Mouse (Mus musculus) midbrain, embryonic 11.5 days (tissue): ENCODE results near the gene Iqch. TPM values are rescaled to one million over a fixed set of nuclear protein-coding genes. Genes with fewer than 3 reads are reported as not detected.
A peak's percentile ranks its signal among the peaks of the same experiment; 100 is the strongest.

Source experiments
- ATAC-seq: fragments of 200-750 bp; cut with Nextera tagmentation; 2 replicates; pipeline ENCODE4 v1.8.0; 2017; ENCODE audit warnings: moderate TSS enrichment, moderate library complexity; ENCODE audit not compliant: low FRiP score
- DNase-seq: peaks from one replicate; pipeline ENCODE4 v3.0.0; 2015; ENCODE audit warnings: low spot score; ENCODE audit errors: missing footprints
- H3K27ac ChIP-seq: fragments of 300-500 bp; sonication (generic); 2 replicates; pipeline ENCODE4 v1.5.1; 2014; ENCODE audit warnings: low read depth, low read length
- H3K27me3 ChIP-seq: fragments of 300-500 bp; sonication (generic); 2 replicates; pipeline ENCODE4 v1.6.1; 2014; ENCODE audit warnings: mild to moderate bottlenecking, low read length, moderate library complexity, mixed read lengths; ENCODE audit not compliant: control insufficient read depth, insufficient read depth
- H3K36me3 ChIP-seq: fragments of 300-500 bp; sonication (generic); 2 replicates; pipeline ENCODE4 v1.6.1; 2014; ENCODE audit warnings: mild to moderate bottlenecking, low read length, moderate library complexity, mixed read lengths; ENCODE audit not compliant: control insufficient read depth, insufficient read depth
- H3K4me1 ChIP-seq: fragments of 300-500 bp; sonication (generic); 2 replicates; pipeline ENCODE4 v1.6.1; 2014; ENCODE audit warnings: low read length; ENCODE audit not compliant: control insufficient read depth, insufficient read depth
- H3K4me2 ChIP-seq: fragments of 300-500 bp; sonication (generic); 2 replicates; pipeline ENCODE4 v1.6.1; 2014; ENCODE audit warnings: mild to moderate bottlenecking, moderate library complexity
- H3K4me3 ChIP-seq: fragments of 300-500 bp; sonication (generic); 2 replicates; pipeline ENCODE4 v1.5.1; 2014; ENCODE audit warnings: low read depth, low read length
- H3K9ac ChIP-seq: fragments of 300-500 bp; sonication (generic); 2 replicates; pipeline ENCODE4 v1.6.1; 2014; ENCODE audit warnings: low read length
- H3K9me3 ChIP-seq: fragments of 300-500 bp; sonication (generic); 2 replicates; pipeline ENCODE4 v1.6.1; 2016; ENCODE audit warnings: low read length; ENCODE audit not compliant: control insufficient read depth
- WGBS: fragments of 180-500 bp; shearing (Covaris S2); extraction: QIAGEN DNeasy Blood & Tissue Kit; methylation state at CpG from one replicate; pipeline ENCODE4 v1.1.7; 2014; 5-methylcytosine and 5-hydroxymethylcytosine counted together
- polyA plus RNA-seq: library from polyadenylated mRNA; unstranded; fragments of >200 nt; fragmentation: Nextera tagmentation; extraction: Ambion mirVana; gene quantifications from 2 replicates; pipeline ENCODE4 v1.2.1, GENCODE M21; 2014

Iqch gene
- polyA plus RNA-seq, 1 experiment from 2014 or later, result 0.10 TPM

DNA sequence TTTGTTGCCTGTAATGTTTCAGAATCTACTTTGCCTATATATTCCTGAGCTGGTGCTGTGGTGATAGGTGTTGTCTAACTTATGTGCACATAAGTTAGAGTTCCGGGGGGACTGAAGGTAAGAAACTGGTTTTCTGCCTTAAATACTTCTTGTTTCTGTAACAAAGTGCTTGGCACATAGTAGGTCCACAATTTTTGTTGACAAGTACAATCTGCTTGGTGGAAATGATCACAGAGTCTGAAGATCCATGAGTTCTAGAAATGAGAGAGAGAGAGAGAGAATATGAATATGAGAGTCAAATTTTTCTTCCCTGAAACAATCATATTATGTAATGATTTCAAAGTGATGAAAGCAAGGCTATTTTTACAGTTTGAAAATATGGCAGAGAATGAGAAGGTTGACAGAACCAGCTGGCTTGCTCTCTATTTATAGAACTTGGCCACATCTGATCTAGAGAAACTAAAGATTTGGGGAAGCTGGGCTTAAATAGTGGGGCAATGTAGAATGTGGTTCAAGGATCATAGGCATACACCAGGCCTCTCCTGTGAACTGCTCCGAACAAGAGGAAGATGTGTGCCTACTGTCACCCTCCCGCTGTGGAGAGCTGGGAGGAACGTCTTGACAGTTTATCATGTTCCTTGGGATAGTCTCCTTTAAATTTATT is 39.8 kb upstream of the Iqch start:
- no peak overlapping the region for H3K9ac ChIP-seq
- no peaks in the 10 kb centered on the region for H3K27me3 ChIP-seq
- no peak overlapping the region for H3K4me3 ChIP-seq
- H3K9me3 ChIP-seq, result no peaks in the 10 kb centered on the region
- WGBS, result 95% methylated on average over 4 of the region's 4 CpGs
- no peaks in the 10 kb centered on the region for H3K4me1 ChIP-seq
- peaks cover 5% of the 10 kb centered on the region for H3K36me3 ChIP-seq
- H3K27ac ChIP-seq, result no peak overlapping the region
- DNase-seq, result peak; percentile 65
- ATAC-seq, result no peak
- H3K4me2 ChIP-seq, result no peak overlapping the region

DNA sequence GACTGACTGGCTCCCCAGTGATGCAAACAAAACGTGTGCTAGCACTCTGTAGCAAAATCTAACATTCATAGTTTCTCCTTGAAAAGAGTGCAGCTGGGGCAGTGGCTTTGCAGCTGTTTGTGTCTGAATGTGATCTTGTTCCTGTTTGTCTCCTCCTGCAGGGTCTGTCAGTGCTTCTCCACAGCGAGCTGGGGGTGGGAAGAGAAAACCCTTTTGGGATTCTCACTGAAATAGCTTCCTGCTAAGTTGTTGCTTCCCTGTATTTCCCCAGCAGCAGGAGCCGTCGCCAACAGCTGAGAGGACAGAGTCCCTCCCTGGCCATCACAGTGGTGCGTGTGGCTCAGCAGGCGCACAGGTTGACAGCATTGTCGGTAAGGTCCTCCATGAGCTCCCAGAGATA is 33.8 kb upstream of the Iqch start:
- Histone ChIP-seq H3K27ac (no peak overlapping the region), H3K9me3 (no peaks in the 10 kb centered on the region), H3K36me3 (peaks cover 3% of the 10 kb centered on the region; the same call in 1 of the 2 replicates), H3K4me3 (no peak overlapping the region), H3K4me2 (no peak overlapping the region), H3K27me3 (no peaks in the 10 kb centered on the region), H3K4me1 (0 out of 2 replicates have a peak, but pooled peaks cover 7% of the 10 kb centered on the region), H3K9ac (no peak overlapping the region)
- no peak for DNase-seq
- 78% methylated on average over 7 of the region's 7 CpGs for WGBS
- no peak for ATAC-seq

- Histone ChIP-seq H3K4me1 (0 out of 2 replicates have a peak, but pooled peaks cover 7% of the 10 kb centered on the region), H3K36me3 (no peaks in the 10 kb centered on the region), H3K4me2 (no peak overlapping the region), H3K27ac (no peak overlapping the region), H3K4me3 (no peak overlapping the region), H3K27me3 (no peaks in the 10 kb centered on the region), H3K9me3 (no peaks in the 10 kb centered on the region), H3K9ac (no peak overlapping the region)
- WGBS, result 54% methylated on average over 7 of the region's 7 CpGs
- no peak for DNase-seq
- ATAC-seq, result no peak
These were observed 31.0 kb upstream of the Iqch start for GRCm38 (mm10) chr9:63633334-63633733.

GRCm38 (mm10) chr9:63632924-63633323 is 30.6 kb upstream of the Iqch start:
- Histone ChIP-seq H3K36me3 (no peaks in the 10 kb centered on the region), H3K9me3 (no peaks in the 10 kb centered on the region), H3K27me3 (no peaks in the 10 kb centered on the region), H3K4me1 (0 out of 2 replicates have a peak, but pooled peaks cover 7% of the 10 kb centered on the region), H3K9ac (no peak overlapping the region), H3K4me3 (no peak overlapping the region), H3K27ac (no peak overlapping the region), H3K4me2 (no peak overlapping the region)
- DNase-seq (peak; percentile 86), ATAC-seq (0 out of 2 replicates have a peak, but pooled peaks have one; percentile 44)
- 37% methylated on average over 11 of the region's 11 CpGs for WGBS

DNA sequence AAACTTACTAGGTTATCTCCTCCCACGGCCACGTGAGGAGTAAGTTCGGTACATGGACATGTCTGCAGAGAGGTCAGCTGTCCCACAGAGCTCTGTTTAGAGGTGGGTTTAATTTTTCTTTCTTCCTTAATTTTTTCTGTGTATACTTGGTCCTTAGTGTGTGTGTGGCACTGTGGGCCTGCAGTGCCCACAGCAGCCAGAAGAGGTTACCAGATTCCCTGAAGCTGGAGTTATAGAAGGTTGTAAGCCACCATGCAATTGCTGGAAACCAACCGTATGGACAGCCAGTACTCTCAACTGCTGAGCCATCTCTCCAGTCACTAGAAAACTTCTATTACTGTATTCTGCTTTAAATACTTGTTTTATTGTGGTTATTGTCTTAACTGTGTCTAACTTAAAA is 29.8 kb upstream of the Iqch start:
- H3K4me1 ChIP-seq, result 0 out of 2 replicates have a peak, but pooled peaks cover 7% of the 10 kb centered on the region
- no peaks in the 10 kb centered on the region for H3K9me3 ChIP-seq
- H3K9ac ChIP-seq, result no peak overlapping the region
- H3K27ac ChIP-seq, result no peak overlapping the region
- H3K4me3 ChIP-seq, result no peak overlapping the region
- no peaks in the 10 kb centered on the region for H3K27me3 ChIP-seq
- ATAC-seq, result no peak
- peak; percentile 80 for DNase-seq
- 80% methylated on average over 4 of the region's 4 CpGs for WGBS
- H3K36me3 ChIP-seq, result no peaks in the 10 kb centered on the region
- no peak overlapping the region for H3K4me2 ChIP-seq

DNA sequence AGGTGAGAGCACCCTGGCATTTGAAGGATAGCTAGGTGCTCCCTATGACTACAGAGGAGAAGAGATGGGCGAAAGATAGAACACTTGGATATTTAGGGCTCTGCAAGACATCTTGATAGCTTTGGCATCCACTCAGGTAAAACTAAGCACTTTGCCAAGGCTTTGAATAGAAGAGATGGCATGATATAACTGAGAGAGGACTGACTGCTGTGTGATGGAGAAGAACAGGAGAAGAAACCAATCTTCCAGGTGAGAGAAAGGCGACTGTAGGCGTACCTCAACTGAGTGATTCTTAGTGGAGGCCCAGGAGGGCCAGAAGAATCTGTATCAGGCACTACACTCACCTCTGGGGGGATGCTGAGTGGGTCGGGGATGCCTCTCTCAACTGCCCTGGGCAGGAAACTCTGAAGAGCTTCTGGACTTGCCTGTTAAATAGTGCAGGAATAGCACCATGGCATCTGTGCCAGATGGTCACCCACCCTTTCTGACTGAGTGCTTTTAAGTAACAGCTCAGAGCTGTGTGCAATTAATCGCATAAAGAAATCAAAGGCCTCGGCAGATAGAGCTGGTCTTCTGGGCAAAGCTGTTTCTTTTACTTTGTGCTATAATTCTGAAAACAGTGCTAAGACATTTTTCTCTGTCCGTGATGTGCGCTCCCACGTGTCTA is 22.9 kb upstream of the Iqch start:
- DNase-seq (peak; percentile 37), ATAC-seq (no peak)
- peaks cover 14% of the 10 kb centered on the region for H3K4me1 ChIP-seq
- H3K9me3 ChIP-seq, result no peaks in the 10 kb centered on the region
- H3K9ac ChIP-seq, result no peak overlapping the region
- no peak overlapping the region for H3K27ac ChIP-seq
- no peaks in the 10 kb centered on the region for H3K27me3 ChIP-seq
- 94% methylated on average over 9 of the region's 9 CpGs for WGBS
- no peaks in the 10 kb centered on the region for H3K36me3 ChIP-seq
- H3K4me2 ChIP-seq, result no peak overlapping the region
- no peak overlapping the region for H3K4me3 ChIP-seq

DNA sequence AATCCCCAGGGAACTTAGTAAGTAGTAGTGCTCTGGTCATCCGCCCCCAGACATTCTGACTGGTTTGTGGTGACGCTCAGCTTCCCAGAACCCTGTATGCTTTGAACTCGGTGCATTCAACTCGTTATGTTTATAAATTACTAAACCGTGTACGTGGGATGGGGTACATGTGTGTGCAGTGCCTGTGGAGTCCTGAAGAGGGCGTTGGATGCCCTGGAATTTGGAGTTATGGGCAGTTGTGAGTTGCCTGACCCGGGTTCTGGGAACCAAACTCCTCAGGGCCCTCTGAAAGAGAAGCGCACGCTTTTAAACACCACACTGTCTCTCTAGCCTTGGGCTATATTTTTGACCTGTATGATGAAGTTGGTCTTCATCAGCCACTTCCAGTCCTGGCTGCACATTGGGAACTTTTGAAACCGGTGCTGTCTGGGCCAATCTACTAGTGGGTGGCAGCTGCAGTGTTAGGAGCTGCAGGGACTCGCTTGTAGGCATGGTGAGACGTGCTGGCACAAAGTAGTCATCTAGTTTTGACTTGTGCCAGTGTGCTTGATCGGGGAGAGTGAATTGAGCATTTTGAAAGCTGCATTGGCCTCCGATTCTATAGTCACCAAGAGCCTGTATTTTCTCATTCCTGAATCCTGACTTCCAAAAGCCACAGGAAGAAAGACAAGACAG is 21.7 kb upstream of the Iqch start:
- no peak overlapping the region for H3K4me2 ChIP-seq
- H3K36me3 ChIP-seq, result no peaks in the 10 kb centered on the region
- peaks cover 14% of the 10 kb centered on the region for H3K4me1 ChIP-seq
- H3K27ac ChIP-seq, result no peak overlapping the region
- 80% methylated on average over 15 of the region's 15 CpGs for WGBS
- no peak for ATAC-seq
- H3K4me3 ChIP-seq, result no peak overlapping the region
- H3K27me3 ChIP-seq, result no peaks in the 10 kb centered on the region
- no peak overlapping the region for H3K9ac ChIP-seq
- peak; percentile 80 for DNase-seq
- no peaks in the 10 kb centered on the region for H3K9me3 ChIP-seq

GRCm38 (mm10) chr9:63617967-63618366 is 15.7 kb upstream of the Iqch start:
- no peaks in the 10 kb centered on the region for H3K36me3 ChIP-seq
- no peak for ATAC-seq
- WGBS, result 95% methylated on average over 2 of the region's 2 CpGs

More at GRCm38 (mm10) chr9:63617967-63618366, 15.7 kb upstream of the Iqch start:
- Histone ChIP-seq H3K9me3 (no peaks in the 10 kb centered on the region), H3K27me3 (no peaks in the 10 kb centered on the region), H3K27ac (no peak overlapping the region), H3K4me2 (no peak overlapping the region), H3K9ac (no peak overlapping the region), H3K4me3 (no peak overlapping the region), H3K4me1 (peaks cover 11% of the 10 kb centered on the region; the same call in 1 of the 2 replicates)
- peak; percentile 28 for DNase-seq
